Mouse (Mus musculus) limb, embryonic 13.5 days (tissue): ENCODE data around the gene Ap3d1. TPM values are rescaled to one million over a fixed set of nuclear protein-coding genes. Genes with fewer than 3 reads are reported as not detected.
A peak's percentile ranks its signal among the peaks of the same experiment; 100 is the strongest.

Experiments
- ATAC-seq: fragments of 200-750 bp; cut with Nextera tagmentation; 2 replicates; pipeline ENCODE4 v1.8.0; 2017; ENCODE audit warnings: low read depth, moderate number of reproducible peaks, moderate TSS enrichment; ENCODE audit not compliant: low FRiP score
- H3K27ac ChIP-seq: fragments of 300-500 bp; sonication (generic); 2 replicates; pipeline ENCODE4 v1.5.1; 2015; ENCODE audit warnings: inconsistent platforms, mild to moderate bottlenecking, moderate library complexity
- H3K27me3 ChIP-seq: fragments of 300-500 bp; sonication (generic); 2 replicates; pipeline ENCODE4 v1.6.1; 2015; ENCODE audit warnings: mild to moderate bottlenecking, inconsistent platforms
- H3K36me3 ChIP-seq: fragments of 300-500 bp; sonication (generic); 2 replicates; pipeline ENCODE4 v1.6.1; 2015; ENCODE audit warnings: inconsistent platforms, mild to moderate bottlenecking, moderate library complexity
- H3K4me1 ChIP-seq: fragments of 300-500 bp; sonication (generic); 2 replicates; pipeline ENCODE4 v1.6.1; 2015; ENCODE audit warnings: inconsistent platforms
- H3K4me2 ChIP-seq: fragments of 300-500 bp; sonication (generic); replicated peaks from 2 replicates; pipeline ENCODE4 v1.6.1; 2015; ENCODE audit warnings: inconsistent platforms, mild to moderate bottlenecking, moderate library complexity
- H3K4me3 ChIP-seq: fragments of 300-500 bp; sonication (generic); 2 replicates; pipeline ENCODE4 v1.5.1; 2015; ENCODE audit warnings: moderate library complexity, mild to moderate bottlenecking, inconsistent platforms
- H3K9ac ChIP-seq: fragments of 300-500 bp; sonication (generic); 2 replicates; pipeline ENCODE4 v1.6.1; 2015; ENCODE audit warnings: mild to moderate bottlenecking, inconsistent platforms
- H3K9me3 ChIP-seq: fragments of 300-500 bp; sonication (generic); 2 replicates; pipeline ENCODE4 v1.6.1; 2016; ENCODE audit warnings: inconsistent platforms
- WGBS: fragments of 180-500 bp; shearing (Covaris S2); methylation state at CpG from one replicate; pipeline ENCODE4 v1.1.7; 2015; 5-methylcytosine and 5-hydroxymethylcytosine counted together
- polyA plus RNA-seq: library from polyadenylated mRNA; unstranded; fragments of >200 nt; fragmentation: Nextera tagmentation; extraction: Ambion mirVana; gene quantifications from 2 replicates; pipeline ENCODE4 v1.2.1, GENCODE M21; 2015

Ap3d1 gene
- polyA plus RNA-seq, 1 experiment from 2014 or later: 80.0 TPM

GRCm38 (mm10) chr10:80736731-80737130 lies 5.3 kb downstream of the Ap3d1 start:
- Histone ChIP-seq H3K9me3 (no peaks in the 10 kb centered on the region), H3K27me3 (no peaks in the 10 kb centered on the region), H3K4me2 (no peak overlapping the region), H3K9ac (no peak overlapping the region), H3K36me3 (peaks cover 64% of the 10 kb centered on the region), H3K4me1 (peaks cover 26% of the 10 kb centered on the region), H3K4me3 (no peak overlapping the region), H3K27ac (no peak overlapping the region)
- 79% methylated on average over 5 of the region's 5 CpGs for whole genome bisulfite sequencing
- ATAC-seq: no peak

- no peaks in the 10 kb centered on the region for H3K27me3 ChIP-seq
- H3K27ac ChIP-seq: no peak overlapping the region
- ATAC-seq: no peak
- H3K4me2 ChIP-seq: no peak overlapping the region
- no peak overlapping the region; the same call in 1 of the 2 replicates for H3K9ac ChIP-seq
- H3K4me3 ChIP-seq: no peak overlapping the region
- peaks cover 88% of the 10 kb centered on the region for H3K36me3 ChIP-seq
- 0 out of 2 replicates have a peak, but pooled peaks cover 4% of the 10 kb centered on the region for H3K4me1 ChIP-seq
- H3K9me3 ChIP-seq: no peaks in the 10 kb centered on the region
- 90% methylated on average over 6 of the region's 6 CpGs for WGBS
Observed at GRCm38 (mm10) chr10:80732611-80733101, 9.4 kb downstream of the Ap3d1 start.

- Histone ChIP-seq H3K4me2 (no peak overlapping the region), H3K27me3 (no peaks in the 10 kb centered on the region), H3K9ac (no peak overlapping the region), H3K9me3 (no peaks in the 10 kb centered on the region), H3K4me3 (no peak overlapping the region), H3K4me1 (no peaks in the 10 kb centered on the region), H3K36me3 (peaks cover 96% of the 10 kb centered on the region), H3K27ac (no peak overlapping the region)
- ATAC-seq: no peak
- 88% methylated on average over 5 of the region's 5 CpGs for WGBS
Observed at GRCm38 (mm10) chr10:80727369-80728127, 14.5 kb downstream of the Ap3d1 start.

GRCm38 (mm10) chr10:80717281-80717680 lies 24.8 kb downstream of the Ap3d1 start:
- peaks cover 100% of the 10 kb centered on the region for H3K36me3 ChIP-seq
- no peaks in the 10 kb centered on the region for H3K9me3 ChIP-seq
- ATAC-seq: no peak
- H3K9ac ChIP-seq: no peak overlapping the region
- no peaks in the 10 kb centered on the region for H3K4me1 ChIP-seq
- no peaks in the 10 kb centered on the region for H3K27me3 ChIP-seq
- H3K4me2 ChIP-seq: no peak overlapping the region
- H3K4me3 ChIP-seq: no peak overlapping the region
- WGBS: 100% methylated on average over 1 of the region's 1 CpGs
- H3K27ac ChIP-seq: no peak overlapping the region

GRCm38 (mm10) chr10:80710834-80711233 lies 31.2 kb downstream of the Ap3d1 start:
- Histone ChIP-seq H3K9me3 (no peaks in the 10 kb centered on the region), H3K4me2 (no peak overlapping the region), H3K27me3 (no peaks in the 10 kb centered on the region), H3K36me3 (peaks cover 100% of the 10 kb centered on the region), H3K9ac (no peak overlapping the region), H3K4me3 (no peak overlapping the region), H3K27ac (no peak overlapping the region), H3K4me1 (no peaks in the 10 kb centered on the region)
- no peak for ATAC-seq
- WGBS: 87% methylated on average over 3 of the region's 3 CpGs

GRCm38 (mm10) chr10:80705479-80705878 lies 36.6 kb downstream of the Ap3d1 start:
- H3K4me1 ChIP-seq: peaks cover 18% of the 10 kb centered on the region
- no peak overlapping the region for H3K4me3 ChIP-seq
- no peak for ATAC-seq
- H3K36me3 ChIP-seq: peaks cover 57% of the 10 kb centered on the region
- 81% methylated on average over 3 of the region's 3 CpGs for WGBS
- H3K27me3 ChIP-seq: no peaks in the 10 kb centered on the region
- no peaks in the 10 kb centered on the region for H3K9me3 ChIP-seq
- no peak overlapping the region for H3K4me2 ChIP-seq
- no peak overlapping the region for H3K9ac ChIP-seq
- H3K27ac ChIP-seq: no peak overlapping the region

GRCm38 (mm10) chr10:80705033-80705432 lies 37.0 kb downstream of the Ap3d1 start:
- no peak overlapping the region for H3K4me2 ChIP-seq
- no peaks in the 10 kb centered on the region for H3K9me3 ChIP-seq
- H3K36me3 ChIP-seq: peaks cover 53% of the 10 kb centered on the region
- no peak overlapping the region for H3K27ac ChIP-seq
- H3K4me3 ChIP-seq: no peak overlapping the region
- H3K4me1 ChIP-seq: peaks cover 23% of the 10 kb centered on the region
- no peaks in the 10 kb centered on the region for H3K27me3 ChIP-seq
- 54% methylated on average over 3 of the region's 3 CpGs for WGBS
- ATAC-seq: no peak
- H3K9ac ChIP-seq: peak overlapping the region; percentile 31; the same call in 1 of the 2 replicates

- Histone ChIP-seq H3K4me3 (no peak overlapping the region), H3K9me3 (no peaks in the 10 kb centered on the region), H3K4me1 (peaks cover 26% of the 10 kb centered on the region), H3K9ac (peak overlapping the region; percentile 31; the same call in 1 of the 2 replicates), H3K27ac (no peak overlapping the region), H3K36me3 (peaks cover 47% of the 10 kb centered on the region), H3K27me3 (no peaks in the 10 kb centered on the region), H3K4me2 (no peak overlapping the region)
- ATAC-seq: no peak
- 91% methylated on average over 5 of the region's 5 CpGs for WGBS
Observed at GRCm38 (mm10) chr10:80704418-80704817, 37.6 kb downstream of the Ap3d1 start.

- peak overlapping the region; percentile 70 for H3K9ac ChIP-seq
- peak overlapping the region; percentile 77 for H3K4me3 ChIP-seq
- peaks cover 26% of the 10 kb centered on the region for H3K4me1 ChIP-seq
- 89% methylated on average over 5 of the region's 5 CpGs for WGBS
- no peaks in the 10 kb centered on the region for H3K9me3 ChIP-seq
- H3K27me3 ChIP-seq: no peaks in the 10 kb centered on the region
- no peak for ATAC-seq
- H3K27ac ChIP-seq: peak overlapping the region; percentile 81; the same call in 1 of the 2 replicates
- H3K4me2 ChIP-seq: peak overlapping the region; percentile 91
- peaks cover 43% of the 10 kb centered on the region for H3K36me3 ChIP-seq
Observed at GRCm38 (mm10) chr10:80703643-80704042, 38.4 kb downstream of the Ap3d1 start.

- Histone ChIP-seq H3K9me3 (no peaks in the 10 kb centered on the region), H3K9ac (peak overlapping the region; percentile 70), H3K4me3 (peak overlapping the region; percentile 77), H3K36me3 (peaks cover 43% of the 10 kb centered on the region), H3K4me2 (peak overlapping the region; percentile 91), H3K27me3 (no peaks in the 10 kb centered on the region), H3K27ac (peak overlapping the region; percentile 81), H3K4me1 (peaks cover 26% of the 10 kb centered on the region)
- 1% methylated on average over 47 of the region's 47 CpGs for WGBS
- ATAC-seq: peak; percentile 90
Observed at GRCm38 (mm10) chr10:80702536-80703390, 39.3 kb downstream of the Ap3d1 start.

- H3K9ac ChIP-seq: peak within 1 kb of the TSS; percentile 77
- no peaks in the 10 kb centered on the region for H3K9me3 ChIP-seq
- peak; percentile 95 for ATAC-seq
- H3K4me1 ChIP-seq: peaks cover 26% of the 10 kb centered on the region
- H3K36me3 ChIP-seq: peaks cover 37% of the 10 kb centered on the region
- H3K4me3 ChIP-seq: peak within 1 kb of the TSS; percentile 77
- H3K4me2 ChIP-seq: peak within 1 kb of the TSS; percentile 91
- peak within 1 kb of the TSS; percentile 81 for H3K27ac ChIP-seq
- under 1% methylated on average over 59 of the region's 59 CpGs for WGBS
- H3K27me3 ChIP-seq: no peaks in the 10 kb centered on the region
Observed at GRCm38 (mm10) chr10:80701721-80702535, 40.1 kb downstream of the Ap3d1 start, which contains the start of the genes Mob3a and Izumo4. Mob3a (minus strand) TSS chr10:80701977. Izumo4 (plus strand) TSS chr10:80702184.
